7 mouse cellular contexts compared by ENCODE assay signal in the genomic region with DNA sequence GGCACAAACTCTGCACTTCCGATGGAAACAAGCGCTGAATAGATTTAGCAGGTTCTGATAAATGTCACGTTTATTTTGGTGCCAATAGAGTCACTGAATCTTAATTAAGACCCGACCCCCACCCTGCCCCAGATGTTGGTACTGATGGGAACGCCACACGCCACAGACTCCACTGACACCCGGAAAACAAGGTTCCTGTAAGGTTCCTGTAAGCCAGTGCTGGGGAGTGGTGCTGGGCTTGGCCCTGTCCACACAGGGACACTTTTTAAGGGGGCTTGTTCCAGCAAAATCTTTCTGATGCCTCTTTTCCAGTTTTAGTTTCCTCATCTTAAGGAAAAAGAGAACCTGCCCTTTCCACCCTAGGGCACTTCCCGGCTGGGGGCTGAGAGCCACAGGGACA.
A peak's percentile ranks its signal among the peaks of the same experiment; 100 is the strongest.
DNase-seq lines count a peak whose midpoint lies in the region; ATAC-seq and TF ChIP-seq lines count a peak whose summit lies in the region.

No protein-coding gene starts in this region.

- H3K27ac ChIP-seq in CH12.LX (ENCODE audit: insufficient read depth, low read depth) = no peak overlapping the region
- H3K27ac ChIP-seq in heart, embryonic 16.5 days (ENCODE audit: low read length) = peak overlapping the region; percentile 30
- no peak overlapping the region for H3K27ac ChIP-seq in liver, embryonic 15.5 days (replicated peaks)

- H3K9ac ChIP-seq in CH12.LX (ENCODE audit: insufficient read depth, low read depth) = no peak overlapping the region
- no peak overlapping the region for H3K9ac ChIP-seq in heart, embryonic 16.5 days (ENCODE audit: low read length)
- no peak overlapping the region for H3K9ac ChIP-seq in liver, embryonic 15.5 days

- TF ChIP-seq RAD21 in CH12.LX (IDR thresholded peaks at IDR 0.05; ENCODE audit: low read depth, low read length) = no peak

- H3K4me2 ChIP-seq in CH12.LX (ENCODE audit: insufficient read depth, low read depth, poor library complexity, severe bottlenecking) = peak overlapping the region; percentile 86; the same call in 1 of the 2 replicates
- peak overlapping the region; percentile 78 for H3K4me2 ChIP-seq in heart, embryonic 16.5 days (ENCODE audit: low read depth, low read length)
- H3K4me2 ChIP-seq in liver, embryonic 15.5 days = peak overlapping the region; percentile 46

- TF ChIP-seq CTCF in CH12.LX (conservative IDR thresholded peaks at IDR 0.05 in 1 of 2, IDR thresholded peaks at IDR 0.05 in 1 of 2; ENCODE audit: low read depth in 2 of 2, low read length in 2 of 2) (no peak), E14TG2a.4 (conservative IDR thresholded peaks at IDR 0.05; ENCODE audit: low read length) (no peak)

- TF ChIP-seq EP300 in CH12.LX (IDR thresholded peaks at IDR 0.05; ENCODE audit: low read length) = no peak

- H3K27me3 ChIP-seq in CH12.LX (replicated peaks) = peaks cover 67% of the 10 kb centered on the region
- H3K27me3 ChIP-seq in E14TG2a.4 (ENCODE audit: insufficient read depth, low read length) = peaks cover 41% of the 10 kb centered on the region
- peaks cover 9% of the 10 kb centered on the region for H3K27me3 ChIP-seq in heart, embryonic 16.5 days (ENCODE audit: control insufficient read depth, insufficient read depth, low read length)
- no peaks in the 10 kb centered on the region; the same call in 1 of the 2 replicates for H3K27me3 ChIP-seq in liver, embryonic 15.5 days

- DNase-seq in CH12.LX (ENCODE audit: extremely low read depth) = no peak
- no peak for DNase-seq in adrenal gland, postnatal 14 days
- no peak for DNase-seq in embryo, embryonic 10 days (ENCODE audit: low spot score)
- no peak for DNase-seq in cerebellum, adult 8-10 months

- no peak for TF ChIP-seq POLR2A in CH12.LX (IDR thresholded peaks at IDR 0.05; ENCODE audit: low read depth, low read length)

- dilution Hi-C loops in CH12.LX (cut with MboI; ENCODE audit: extremely low pct_ligation_motif_present, extremely low pct_unique_long_range_greater_than_20kb, low sequenced_read_pairs) = no loop called here

- WGBS in heart, embryonic 16.5 days = 15% methylated on average over 8 of the region's 8 CpGs
- 9% methylated on average over 8 of the region's 8 CpGs for WGBS in liver, embryonic 15.5 days (ENCODE audit: insufficient replicate concordance)

- no peaks in the 10 kb centered on the region for H3K79me2 ChIP-seq in CH12.LX (replicated peaks; ENCODE audit: control insufficient read depth, extremely low read depth, insufficient read depth, poor library complexity, severe bottlenecking)

- H3K4me1 ChIP-seq in CH12.LX (ENCODE audit: control insufficient read depth in 1 of 2, insufficient read depth in 2 of 2) (peaks cover 0 to 10% of the 10 kb centered on the region in 2 experiments; a peak in 3 of 4 replicates), E14TG2a.4 (replicated peaks; ENCODE audit: low read depth, low read length) (peaks cover 40% of the 10 kb centered on the region)
- H3K4me1 ChIP-seq in heart, embryonic 16.5 days (ENCODE audit: control insufficient read depth, insufficient read depth, low read length) = peaks cover 16% of the 10 kb centered on the region
- no peaks in the 10 kb centered on the region for H3K4me1 ChIP-seq in liver, embryonic 15.5 days (replicated peaks)

- in situ Hi-C loops in CH12.LX (cut with MboI; ENCODE audit: low pct_ligation_motif_present, low pct_unique_long_range_greater_than_20kb, low sequenced_read_pairs) = no loop called here

- no peaks in the 10 kb centered on the region for H3K36me3 ChIP-seq in CH12.LX (replicated peaks in 1 of 2; ENCODE audit: control insufficient read depth in 1 of 2, insufficient read depth in 1 of 2, low read length in 1 of 2)
- H3K36me3 ChIP-seq in E14TG2a.4 (ENCODE audit: insufficient read depth, low read length) = no peaks in the 10 kb centered on the region
- no peaks in the 10 kb centered on the region for H3K36me3 ChIP-seq in heart, embryonic 16.5 days (ENCODE audit: control insufficient read depth, insufficient read depth)
- H3K36me3 ChIP-seq in liver, embryonic 15.5 days (replicated peaks) = no peaks in the 10 kb centered on the region

- H3K9me3 ChIP-seq in CH12.LX (replicated peaks; ENCODE audit: low read length) (no peaks in the 10 kb centered on the region), E14TG2a.4 (ENCODE audit: low read length) (no peaks in the 10 kb centered on the region)
- H3K9me3 ChIP-seq in heart, embryonic 16.5 days (replicated peaks; ENCODE audit: control insufficient read depth, low read length) = no peaks in the 10 kb centered on the region
- H3K9me3 ChIP-seq in liver, embryonic 15.5 days (replicated peaks) = no peaks in the 10 kb centered on the region

- ATAC-seq in heart, embryonic 16.5 days (replicated peaks; ENCODE audit: extremely low read depth, insufficient read depth, low FRiP score) = no peak
- no peak for ATAC-seq in liver, embryonic 15.5 days (ENCODE audit: insufficient read depth)

- H3K4me3 ChIP-seq in CH12.LX (replicated peaks in 1 of 3; ENCODE audit: low read depth in 2 of 3, low read length in 2 of 3, poor library complexity in 1 of 3) (no peak overlapping the region), E14TG2a.4 (replicated peaks; ENCODE audit: low read length) (peak overlapping the region; percentile 30)
- peak overlapping the region; percentile 56 for H3K4me3 ChIP-seq in heart, embryonic 16.5 days (ENCODE audit: low read length)
- H3K4me3 ChIP-seq in liver, embryonic 15.5 days (replicated peaks) = no peak overlapping the region

TF ChIP-seq in CH12.LX, 34 proteins besides CTCF, POLR2A, EP300 and RAD21:
- TF ChIP-seq UBTF (IDR thresholded peaks at IDR 0.05; ENCODE audit: low read depth, low read length) = no peak
- TF ChIP-seq SIN3A (IDR thresholded peaks at IDR 0.05; ENCODE audit: low read length) = no peak
- no peak for TF ChIP-seq RCOR1 (conservative IDR thresholded peaks at IDR 0.05; ENCODE audit: low read depth, low read length)
- TF ChIP-seq ZNF384 (IDR thresholded peaks at IDR 0.05; ENCODE audit: low read depth, low read length) = no peak
- TF ChIP-seq JUND (conservative IDR thresholded peaks at IDR 0.05; ENCODE audit: low read depth, low read length) = no peak
- TF ChIP-seq MAZ (IDR thresholded peaks at IDR 0.05; ENCODE audit: low read depth, low read length) = no peak
- TF ChIP-seq MYC (IDR thresholded peaks at IDR 0.05; ENCODE audit: low read depth, low read length) = no peak
- no peak for TF ChIP-seq POLR2AphosphoS2 (IDR thresholded peaks at IDR 0.05; ENCODE audit: low read depth, low read length)
- TF ChIP-seq SMC3 (IDR thresholded peaks at IDR 0.05; ENCODE audit: low read depth, low read length) = no peak
- no peak for TF ChIP-seq HCFC1 (IDR thresholded peaks at IDR 0.05; ENCODE audit: low read depth, low read length)
- TF ChIP-seq ZMIZ1 (IDR thresholded peaks at IDR 0.05; ENCODE audit: low read depth, low read length) = no peak
- no peak for TF ChIP-seq CHD1 (IDR thresholded peaks at IDR 0.05; ENCODE audit: low read depth, low read length)
- TF ChIP-seq MEF2A (IDR thresholded peaks at IDR 0.05; ENCODE audit: borderline replicate concordance, low read depth, low read length) = no peak
- TF ChIP-seq E2F4 (IDR thresholded peaks at IDR 0.05; ENCODE audit: insufficient replicate concordance, low read depth, low read length) = no peak
- TF ChIP-seq ELF1 (IDR thresholded peaks at IDR 0.05; ENCODE audit: low read depth, low read length) = no peak
- TF ChIP-seq ZC3H11A (IDR thresholded peaks at IDR 0.05; ENCODE audit: low read depth, low read length) = no peak
- no peak for TF ChIP-seq NRF1 (IDR thresholded peaks at IDR 0.05; ENCODE audit: low read depth, low read length)

Comparison
In these comparisons a context has a peak if more than half of its experiments do, and no peak if none do; other contexts are left out.
1. H3K4me3 ChIP-seq: peak in E14TG2a.4 (single experiment) and heart, embryonic 16.5 days (single experiment); none in CH12.LX (0 of 3) and liver, embryonic 15.5 days (single experiment).
2. Peak in every context shown above with its lines, with median percentiles within 50 percentile points of each other: H3K4me2 ChIP-seq.